Mouse (Mus musculus) heart, embryonic 10.5 days (tissue): ENCODE results near the gene Csf2rb2. TPM values are rescaled to one million over a fixed set of nuclear protein-coding genes. Genes with fewer than 3 reads are reported as not detected.
"Not testable (repeated sequence)": the region's sequence is repeated elsewhere in the genome, so short reads cannot be mapped to it uniquely, and the experiment has no call there.

Source experiments
- DNase-seq: peaks from one replicate; pipeline ENCODE4 v3.0.0-alpha.2; 2017; ENCODE audit warnings: low spot score
- H3K27ac ChIP-seq: fragments of 300-500 bp; sonication (generic); 2 replicates; pipeline ENCODE4 v1.5.1; 2016; ENCODE audit warnings: mild to moderate bottlenecking
- H3K27me3 ChIP-seq: fragments of 300-500 bp; sonication (generic); 2 replicates; pipeline ENCODE4 v1.6.1; 2016; ENCODE audit warnings: mild to moderate bottlenecking; ENCODE audit not compliant: poor library complexity, insufficient read depth, severe bottlenecking
- H3K36me3 ChIP-seq: fragments of 300-500 bp; sonication (generic); 2 replicates; pipeline ENCODE4 v1.6.1; 2016; ENCODE audit warnings: mild to moderate bottlenecking, moderate library complexity
- H3K4me1 ChIP-seq: fragments of 300-500 bp; sonication (generic); 2 replicates; pipeline ENCODE4 v1.6.1; 2016; ENCODE audit warnings: mild to moderate bottlenecking
- H3K4me3 ChIP-seq: fragments of 300-500 bp; sonication (generic); 2 replicates; pipeline ENCODE4 v1.5.1; 2016; ENCODE audit warnings: mild to moderate bottlenecking, moderate library complexity
- H3K9me3 ChIP-seq: fragments of 300-500 bp; sonication (generic); 2 replicates; pipeline ENCODE4 v1.6.1; 2016; ENCODE audit warnings: mild to moderate bottlenecking, moderate library complexity
- WGBS: fragments of 180-500 bp; shearing (Covaris S2); methylation state at CpG from one replicate; pipeline ENCODE4 v1.1.7; 2016; 5-methylcytosine and 5-hydroxymethylcytosine counted together
- polyA plus RNA-seq: library from polyadenylated mRNA; unstranded; fragments of >200 nt; fragmentation: Nextera tagmentation; extraction: Ambion mirVana; gene quantifications from 2 replicates; pipeline ENCODE4 v1.2.1, GENCODE M21; 2016

Gene Csf2rb2
- polyA plus RNA-seq = 0.75 and 1.5 TPM in 2 replicates

GRCm38 (mm10) chr15:78305341-78305933 is at the start of gene Csf2rb2:
Gene Csf2rb2, minus strand, starts transcription at chr15:78305721.
- Histone ChIP-seq H3K27ac (no peak within 1 kb of the TSS), H3K36me3 (no peaks in the 10 kb centered on the region), H3K4me3 (no peak within 1 kb of the TSS), H3K4me1 (peaks cover 11% of the 10 kb centered on the region), H3K27me3 (no peaks in the 10 kb centered on the region), H3K9me3 (no peaks in the 10 kb centered on the region)
- WGBS = 67% methylated on average over 10 of the region's 10 CpGs
- DNase-seq = no peak

- Histone ChIP-seq H3K27me3 (peaks cover 9% of the 10 kb centered on the region), H3K4me1 (no peaks in the 10 kb centered on the region), H3K27ac (no peak overlapping the region), H3K36me3 (no peaks in the 10 kb centered on the region), H3K4me3 (no peak overlapping the region), H3K9me3 (no peaks in the 10 kb centered on the region)
- DNase-seq = no peak
- WGBS = 0% methylated on average over 1 of the region's 1 CpGs
Measured at GRCm38 (mm10) chr15:78354958-78355357, 49.4 kb upstream of the Csf2rb2 start.

GRCm38 (mm10) chr15:78351586-78352165 is 46.2 kb upstream of the Csf2rb2 start:
- 56% methylated on average over 3 of the region's 3 CpGs for WGBS
- H3K27me3 ChIP-seq = peaks cover 8% of the 10 kb centered on the region

GRCm38 (mm10) chr15:78344567-78344966 is 39.0 kb upstream of the Csf2rb2 start:
- Histone ChIP-seq H3K4me1 (no peaks in the 10 kb centered on the region), H3K36me3 (no peaks in the 10 kb centered on the region), H3K27me3 (no peaks in the 10 kb centered on the region; the same call in none of the 2 replicates), H3K27ac (no peak overlapping the region), H3K4me3 (no peak overlapping the region), H3K9me3 (no peaks in the 10 kb centered on the region)
- WGBS = 85% methylated on average over 3 of the region's 3 CpGs
- no peak for DNase-seq

More at GRCm38 (mm10) chr15:78351586-78352165, 46.2 kb upstream of the Csf2rb2 start:
- no peak for DNase-seq
- Histone ChIP-seq H3K4me3 (no peak overlapping the region), H3K27ac (no peak overlapping the region), H3K36me3 (no peaks in the 10 kb centered on the region), H3K9me3 (no peaks in the 10 kb centered on the region), H3K4me1 (no peaks in the 10 kb centered on the region)

GRCm38 (mm10) chr15:78343683-78344082 is 38.2 kb upstream of the Csf2rb2 start:
- 12% methylated on average over 1 of the region's 1 CpGs for whole genome bisulfite sequencing
- no peaks in the 10 kb centered on the region; the same call in 1 of the 2 replicates for H3K27me3 ChIP-seq
- DNase-seq = no peak
- no peak overlapping the region for H3K4me3 ChIP-seq
- H3K27ac ChIP-seq = no peak overlapping the region
- no peaks in the 10 kb centered on the region for H3K4me1 ChIP-seq
- no peaks in the 10 kb centered on the region for H3K36me3 ChIP-seq
- H3K9me3 ChIP-seq = no peaks in the 10 kb centered on the region

- not testable (repeated sequence) for H3K9me3 ChIP-seq, DNase-seq, H3K27ac ChIP-seq, H3K4me1 ChIP-seq, H3K27me3 ChIP-seq, H3K4me3 ChIP-seq, H3K36me3 ChIP-seq
- WGBS = 78% methylated on average over 7 of the region's 7 CpGs
Measured at GRCm38 (mm10) chr15:78340919-78341318, 35.4 kb upstream of the Csf2rb2 start.

- H3K27me3 ChIP-seq, H3K27ac ChIP-seq, H3K9me3 ChIP-seq, H3K4me1 ChIP-seq, H3K4me3 ChIP-seq, H3K36me3 ChIP-seq: not testable (repeated sequence)
- 32% methylated on average over 7 of the region's 7 CpGs for WGBS
- DNase-seq = peak; percentile 86
Measured at GRCm38 (mm10) chr15:78339627-78340423, 34.3 kb upstream of the Csf2rb2 start.

GRCm38 (mm10) chr15:78334380-78334779 is 28.9 kb upstream of the Csf2rb2 start:
- 71% methylated on average over 3 of the region's 3 CpGs for WGBS
- no peaks in the 10 kb centered on the region for H3K36me3 ChIP-seq
- H3K9me3 ChIP-seq = no peaks in the 10 kb centered on the region
- no peak overlapping the region for H3K4me3 ChIP-seq
- H3K27ac ChIP-seq = no peak overlapping the region
- H3K27me3 ChIP-seq = no peaks in the 10 kb centered on the region
- DNase-seq = no peak
- no peaks in the 10 kb centered on the region for H3K4me1 ChIP-seq

- Histone ChIP-seq H3K4me3 (no peak overlapping the region), H3K9me3 (no peaks in the 10 kb centered on the region), H3K27me3 (no peaks in the 10 kb centered on the region), H3K36me3 (no peaks in the 10 kb centered on the region), H3K27ac (no peak overlapping the region), H3K4me1 (no peaks in the 10 kb centered on the region)
- WGBS = 70% methylated on average over 6 of the region's 6 CpGs
- no peak for DNase-seq
Measured at GRCm38 (mm10) chr15:78332981-78333380, 27.5 kb upstream of the Csf2rb2 start.

- no peaks in the 10 kb centered on the region for H3K36me3 ChIP-seq
- WGBS = 67% methylated on average over 5 of the region's 5 CpGs
- DNase-seq = no peak
- H3K27me3 ChIP-seq = no peaks in the 10 kb centered on the region
- no peak overlapping the region for H3K27ac ChIP-seq
- H3K4me1 ChIP-seq = no peaks in the 10 kb centered on the region
- H3K4me3 ChIP-seq = no peak overlapping the region
- no peaks in the 10 kb centered on the region for H3K9me3 ChIP-seq
Measured at GRCm38 (mm10) chr15:78331523-78332340, 26.2 kb upstream of the Csf2rb2 start.

GRCm38 (mm10) chr15:78330706-78331105 is 25.2 kb upstream of the Csf2rb2 start:
- no peak for DNase-seq
- Histone ChIP-seq H3K4me1 (0 out of 2 replicates have a peak, but pooled peaks cover 3% of the 10 kb centered on the region), H3K36me3 (no peaks in the 10 kb centered on the region), H3K27me3 (no peaks in the 10 kb centered on the region), H3K4me3 (no peak overlapping the region), H3K27ac (no peak overlapping the region), H3K9me3 (no peaks in the 10 kb centered on the region)
- 89% methylated on average over 4 of the region's 4 CpGs for WGBS

- H3K27ac ChIP-seq, H3K9me3 ChIP-seq, H3K4me3 ChIP-seq, H3K36me3 ChIP-seq, H3K27me3 ChIP-seq, H3K4me1 ChIP-seq: not testable (repeated sequence)
- peak; percentile 89 for DNase-seq
- WGBS = 36% methylated on average over 6 of the region's 6 CpGs
Measured at GRCm38 (mm10) chr15:78329972-78330371, 24.5 kb upstream of the Csf2rb2 start.
